Mouse (Mus musculus): ENCODE results near the gene Eef1akmt2. TPM values are rescaled to one million over a fixed set of nuclear protein-coding genes. Genes with fewer than 3 reads are reported as not detected.
A peak's percentile ranks its signal among the peaks of the same experiment; 100 is the strongest.

The Eef1akmt2 gene
- total and polyA plus RNA-seq, 3 experiments, result 31.4 to 87.2 (median 35.9) TPM

GRCm38 (mm10) chr7:132897258-132897657 lies 44.8 kb upstream of the Eef1akmt2 start:
- Histone ChIP-seq H3K4me1 (ENCODE audit: control insufficient read depth in 1 of 2, insufficient read depth in 2 of 2) (no peaks in the 10 kb centered on the region), H3K4me3 (replicated peaks in 1 of 3; ENCODE audit: low read depth in 2 of 3, low read length in 2 of 3, poor library complexity in 1 of 3) (no peak overlapping the region), H3K36me3 (replicated peaks in 1 of 2; ENCODE audit: control insufficient read depth in 1 of 2, insufficient read depth in 1 of 2, low read length in 1 of 2) (no peaks in the 10 kb centered on the region), H3K4me2 (ENCODE audit: insufficient read depth, low read depth, poor library complexity, severe bottlenecking) (no peak overlapping the region), H3K9me3 (replicated peaks; ENCODE audit: low read length) (peaks cover 3% of the 10 kb centered on the region), H3K27ac (ENCODE audit: insufficient read depth, low read depth) (no peak overlapping the region), H3K9ac (ENCODE audit: insufficient read depth, low read depth) (no peak overlapping the region), H3K27me3 (replicated peaks) (peaks cover 4% of the 10 kb centered on the region), H3K79me2 (replicated peaks; ENCODE audit: control insufficient read depth, extremely low read depth, insufficient read depth, poor library complexity, severe bottlenecking) (no peaks in the 10 kb centered on the region)
- DNase-seq (ENCODE audit: extremely low read depth), result peak; percentile 17
- dilution Hi-C loops (cut with MboI; ENCODE audit: extremely low pct_ligation_motif_present, extremely low pct_unique_long_range_greater_than_20kb, low sequenced_read_pairs) (no loop called here), in situ Hi-C loops (cut with MboI; ENCODE audit: low pct_ligation_motif_present, low pct_unique_long_range_greater_than_20kb, low sequenced_read_pairs) (no loop called here)
- TF ChIP-seq RAD21 (IDR thresholded peaks at IDR 0.05; ENCODE audit: low read depth, low read length) (peak; percentile 12), CTCF (conservative IDR thresholded peaks at IDR 0.05 in 1 of 2, IDR thresholded peaks at IDR 0.05 in 1 of 2; ENCODE audit: low read depth in 2 of 2, low read length in 2 of 2) (peak in 1 of 2 experiments; percentile 33; a peak in 2 of 4 replicates), ZKSCAN1 (IDR thresholded peaks at IDR 0.05; ENCODE audit: borderline replicate concordance, low read depth, low read length) (no peak)

GRCm38 (mm10) chr7:132896206-132896815 lies 43.8 kb upstream of the Eef1akmt2 start:
- no peak for DNase-seq (ENCODE audit: extremely low read depth)
- in situ Hi-C loops (cut with MboI; ENCODE audit: low pct_ligation_motif_present, low pct_unique_long_range_greater_than_20kb, low sequenced_read_pairs), result no loop called here

GRCm38 (mm10) chr7:132894841-132895555 lies 42.5 kb upstream of the Eef1akmt2 start:
- no peak overlapping the region for H3K4me3 ChIP-seq (replicated peaks in 1 of 3; ENCODE audit: low read depth in 2 of 3, low read length in 2 of 3, poor library complexity in 1 of 3)
- H3K4me2 ChIP-seq (ENCODE audit: insufficient read depth, low read depth, poor library complexity, severe bottlenecking), result no peak overlapping the region
- TF ChIP-seq CHD1 (IDR thresholded peaks at IDR 0.05; ENCODE audit: low read depth, low read length) (no peak), EP300 (IDR thresholded peaks at IDR 0.05; ENCODE audit: low read length) (no peak), USF2 (conservative IDR thresholded peaks at IDR 0.05; ENCODE audit: low read depth, low read length) (no peak), ZMIZ1 (IDR thresholded peaks at IDR 0.05; ENCODE audit: low read depth, low read length) (no peak), HCFC1 (IDR thresholded peaks at IDR 0.05; ENCODE audit: low read depth, low read length) (no peak), POLR2AphosphoS2 (IDR thresholded peaks at IDR 0.05; ENCODE audit: low read depth, low read length) (no peak), CHD2 (IDR thresholded peaks at IDR 0.05; ENCODE audit: low read length) (no peak), ETS1 (conservative IDR thresholded peaks at IDR 0.05; ENCODE audit: low read depth, low read length) (no peak), MEF2A (IDR thresholded peaks at IDR 0.05; ENCODE audit: borderline replicate concordance, low read depth, low read length) (no peak), POLR2A (IDR thresholded peaks at IDR 0.05; ENCODE audit: low read depth, low read length) (no peak), ZNF384 (IDR thresholded peaks at IDR 0.05; ENCODE audit: low read depth, low read length) (no peak), KAT2A (IDR thresholded peaks at IDR 0.05; ENCODE audit: insufficient replicate concordance, low read length) (no peak), TCF12 (IDR thresholded peaks at IDR 0.05; ENCODE audit: low read depth, low read length) (no peak), IRF4 (IDR thresholded peaks at IDR 0.05; ENCODE audit: low read depth, low read length) (no peak), MYC (IDR thresholded peaks at IDR 0.05; ENCODE audit: low read depth, low read length) (no peak)
- H3K9me3 ChIP-seq (replicated peaks; ENCODE audit: low read length), result peaks cover 3% of the 10 kb centered on the region
- dilution Hi-C loops (cut with MboI; ENCODE audit: extremely low pct_ligation_motif_present, extremely low pct_unique_long_range_greater_than_20kb, low sequenced_read_pairs) (no loop called here), in situ Hi-C loops (cut with MboI; ENCODE audit: low pct_ligation_motif_present, low pct_unique_long_range_greater_than_20kb, low sequenced_read_pairs) (no loop called here)
- no peaks in the 10 kb centered on the region for H3K27me3 ChIP-seq (replicated peaks)
- H3K27ac ChIP-seq (ENCODE audit: insufficient read depth, low read depth), result no peak overlapping the region
- no peaks in the 10 kb centered on the region for H3K79me2 ChIP-seq (replicated peaks; ENCODE audit: control insufficient read depth, extremely low read depth, insufficient read depth, poor library complexity, severe bottlenecking)
- H3K4me1 ChIP-seq (ENCODE audit: control insufficient read depth in 1 of 2, insufficient read depth in 2 of 2), result no peaks in the 10 kb centered on the region
- no peak for DNase-seq (ENCODE audit: extremely low read depth)
- no peaks in the 10 kb centered on the region for H3K36me3 ChIP-seq (replicated peaks in 1 of 2; ENCODE audit: control insufficient read depth in 1 of 2, insufficient read depth in 1 of 2, low read length in 1 of 2)
- H3K9ac ChIP-seq (ENCODE audit: insufficient read depth, low read depth), result no peak overlapping the region

More at GRCm38 (mm10) chr7:132896206-132896815, 43.8 kb upstream of the Eef1akmt2 start:
- H3K27ac ChIP-seq (ENCODE audit: insufficient read depth, low read depth), result no peak overlapping the region
- H3K36me3 ChIP-seq (replicated peaks in 1 of 2; ENCODE audit: control insufficient read depth in 1 of 2, insufficient read depth in 1 of 2, low read length in 1 of 2), result no peaks in the 10 kb centered on the region
- H3K4me3 ChIP-seq (replicated peaks in 1 of 3; ENCODE audit: low read depth in 2 of 3, low read length in 2 of 3, poor library complexity in 1 of 3), result no peak overlapping the region
- H3K9ac ChIP-seq (ENCODE audit: insufficient read depth, low read depth), result no peak overlapping the region
- TF ChIP-seq USF1 (IDR thresholded peaks at IDR 0.05; ENCODE audit: low read depth, low read length) (peak; percentile 6; the same call in 1 of the 2 replicates), ELF1 (IDR thresholded peaks at IDR 0.05; ENCODE audit: low read depth, low read length) (no peak), ZMIZ1 (IDR thresholded peaks at IDR 0.05; ENCODE audit: low read depth, low read length) (no peak), CHD1 (IDR thresholded peaks at IDR 0.05; ENCODE audit: low read depth, low read length) (no peak), HCFC1 (IDR thresholded peaks at IDR 0.05; ENCODE audit: low read depth, low read length) (no peak), SMC3 (IDR thresholded peaks at IDR 0.05; ENCODE audit: low read depth, low read length) (no peak), ZKSCAN1 (IDR thresholded peaks at IDR 0.05; ENCODE audit: borderline replicate concordance, low read depth, low read length) (no peak), TBP (conservative IDR thresholded peaks at IDR 0.05; ENCODE audit: low read depth, low read length) (no peak), MAX (IDR thresholded peaks at IDR 0.05; ENCODE audit: low read length) (no peak)
- no peaks in the 10 kb centered on the region for H3K4me1 ChIP-seq (ENCODE audit: control insufficient read depth in 1 of 2, insufficient read depth in 2 of 2)
- H3K79me2 ChIP-seq (replicated peaks; ENCODE audit: control insufficient read depth, extremely low read depth, insufficient read depth, poor library complexity, severe bottlenecking), result no peaks in the 10 kb centered on the region
- H3K4me2 ChIP-seq (ENCODE audit: insufficient read depth, low read depth, poor library complexity, severe bottlenecking), result no peak overlapping the region
- dilution Hi-C loops (cut with MboI; ENCODE audit: extremely low pct_ligation_motif_present, extremely low pct_unique_long_range_greater_than_20kb, low sequenced_read_pairs), result no loop called here
- H3K27me3 ChIP-seq (replicated peaks), result peaks cover under 1% of the 10 kb centered on the region
- peaks cover 3% of the 10 kb centered on the region for H3K9me3 ChIP-seq (replicated peaks; ENCODE audit: low read length)
